Mouse (Mus musculus) layer of hippocampus, adult 18-20 months (tissue): ENCODE data around the gene Tsnax. TPM values are rescaled to one million over a fixed set of nuclear protein-coding genes. Genes with fewer than 3 reads are reported as not detected.

ENCODE experiments used
- DNase-seq, 2 experiments: peaks; one replicate each; pipeline ENCODE4 v3.0.0; 2022; ENCODE audit warnings: low spot score in 2 of 2
- total RNA-seq, 2 experiments: library from RNA; stranded (reverse); gene quantifications; 2 replicates each; pipeline ENCODE4 v1.2.3; 2021

Tsnax gene
- total RNA-seq, 2 experiments from 2014 or later, result 160 to 161 TPM

- DNase-seq, result no peak
Measured at GRCm38 (mm10) chr8:125041496-125041895, 28.7 kb downstream of the Tsnax start.

- no peak for DNase-seq
Measured at GRCm38 (mm10) chr8:125043394-125043793, 30.6 kb downstream of the Tsnax start.

DNA sequence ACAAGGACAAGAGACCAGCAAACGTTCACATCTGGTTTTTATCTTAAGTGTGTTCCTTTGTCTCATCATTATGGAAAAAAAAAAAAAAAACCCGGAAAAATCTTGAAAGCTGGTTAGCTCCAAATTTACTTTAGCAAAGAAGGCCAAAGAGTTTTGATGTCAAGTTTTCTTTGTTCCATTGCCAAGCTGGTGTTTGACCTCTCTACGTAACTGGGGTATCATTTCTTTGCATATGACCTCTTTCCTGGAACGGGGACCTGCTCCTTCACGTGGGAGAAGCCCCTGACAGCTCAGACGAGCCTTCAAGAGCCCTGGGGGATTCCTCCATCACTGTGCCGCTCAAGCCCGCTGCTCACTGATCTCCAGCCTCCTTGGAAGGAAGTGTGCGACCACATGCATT lies 31.1 kb downstream of the Tsnax start:
- DNase-seq, result no peak

- DNase-seq, result no peak
Measured at GRCm38 (mm10) chr8:125045760-125046159, 33.0 kb downstream of the Tsnax start.

- DNase-seq, result no peak
Measured at GRCm38 (mm10) chr8:125049051-125049750, 36.4 kb downstream of the Tsnax start.

DNA sequence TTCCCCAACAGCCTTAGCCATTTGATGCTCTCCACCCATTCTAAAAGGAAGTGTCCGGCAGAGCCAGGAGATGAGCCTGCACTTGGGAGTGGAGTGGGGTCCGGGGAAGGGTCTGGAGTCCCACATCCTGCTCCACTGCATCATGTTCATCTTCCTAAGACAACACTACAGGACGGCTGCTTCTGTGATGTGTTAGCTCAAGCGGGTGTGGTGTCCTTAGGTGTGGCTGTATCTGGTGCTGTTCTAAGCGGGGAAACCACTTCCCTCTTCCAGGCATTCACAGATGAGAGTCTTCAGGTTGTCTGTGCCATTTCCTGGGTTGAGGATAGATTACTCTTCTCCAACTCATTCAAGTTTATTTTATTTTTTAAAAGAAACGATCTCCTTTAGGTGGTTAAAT lies 37.0 kb downstream of the Tsnax start:
- no peak for DNase-seq

- peak in 1 of 2 experiments; percentile 72 for DNase-seq
Measured at GRCm38 (mm10) chr8:125052026-125052425, 39.2 kb downstream of the Tsnax start.

GRCm38 (mm10) chr8:125053505-125054435 lies 41.0 kb downstream of the Tsnax start, which contains the start of gene Disc1:
Gene Disc1 (plus strand): TSS chr8:125054195.
- DNase-seq, result no peak

DNA sequence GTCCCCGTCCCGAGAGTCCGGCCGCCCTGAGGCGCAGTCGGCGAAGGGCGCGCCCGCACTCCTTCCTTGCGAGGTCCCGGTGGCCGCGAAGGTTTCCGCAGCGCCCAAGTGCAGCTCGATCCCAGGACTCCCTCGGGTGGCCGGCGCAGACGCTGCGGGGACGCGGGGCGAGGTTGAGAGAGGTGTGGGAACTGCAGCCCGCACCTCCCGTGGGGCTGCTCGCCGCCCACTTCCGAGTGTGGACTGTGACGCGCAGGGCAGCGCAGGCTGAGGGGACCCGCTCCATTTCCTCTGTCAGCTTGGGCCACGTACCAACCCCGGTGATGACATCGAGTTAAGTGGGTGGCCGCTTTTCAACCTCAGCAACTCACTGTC lies 41.6 kb downstream of the Tsnax start:
- peak in 1 of 2 experiments; percentile 51 for DNase-seq

- DNase-seq, result no peak
Measured at GRCm38 (mm10) chr8:125060904-125061303, 48.1 kb downstream of the Tsnax start.

DNA sequence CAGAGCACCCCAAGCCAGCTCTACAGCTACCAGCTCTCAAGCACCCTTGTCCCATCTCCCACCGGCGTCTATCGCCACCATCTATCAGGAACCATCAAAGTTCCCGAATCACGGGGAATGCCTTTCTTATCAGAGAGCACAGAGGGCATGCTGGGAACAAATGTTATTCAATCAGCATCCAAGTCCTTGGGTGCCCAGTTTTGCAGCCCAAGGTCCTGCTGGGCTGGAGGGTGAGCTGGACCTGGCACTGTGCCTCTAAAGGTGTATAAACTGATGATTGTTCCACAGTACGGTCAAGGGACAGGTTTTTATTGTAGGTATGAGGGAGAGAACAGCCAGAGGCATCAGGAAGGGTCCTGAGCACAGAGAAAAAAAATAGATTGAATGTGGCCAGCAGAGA lies 52.8 kb downstream of the Tsnax start:
- DNase-seq, result no peak

GRCm38 (mm10) chr8:125066913-125067595 lies 54.3 kb downstream of the Tsnax start:
- peak; percentile 66 to 84 for DNase-seq

DNA sequence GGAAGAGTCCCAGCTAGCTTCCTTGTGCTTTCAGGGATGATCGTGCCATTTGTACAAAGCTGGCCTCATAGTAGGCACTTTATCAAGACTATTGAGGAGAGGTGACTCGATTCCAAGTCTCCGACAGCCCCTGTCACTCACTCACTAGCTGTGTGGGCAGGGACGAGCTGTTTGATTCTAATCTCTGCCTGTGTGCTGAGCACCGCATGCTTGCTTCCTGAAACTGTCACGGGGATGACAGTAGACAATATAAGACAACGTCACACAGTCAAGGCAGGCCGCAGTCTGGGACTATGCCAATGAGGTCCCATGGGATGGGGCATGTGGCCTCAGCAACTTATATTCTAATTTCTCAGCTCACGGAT lies 54.8 kb downstream of the Tsnax start:
- DNase-seq, result peak; percentile 27 to 73

GRCm38 (mm10) chr8:125068146-125068905 lies 55.5 kb downstream of the Tsnax start:
- DNase-seq, result no peak

DNA sequence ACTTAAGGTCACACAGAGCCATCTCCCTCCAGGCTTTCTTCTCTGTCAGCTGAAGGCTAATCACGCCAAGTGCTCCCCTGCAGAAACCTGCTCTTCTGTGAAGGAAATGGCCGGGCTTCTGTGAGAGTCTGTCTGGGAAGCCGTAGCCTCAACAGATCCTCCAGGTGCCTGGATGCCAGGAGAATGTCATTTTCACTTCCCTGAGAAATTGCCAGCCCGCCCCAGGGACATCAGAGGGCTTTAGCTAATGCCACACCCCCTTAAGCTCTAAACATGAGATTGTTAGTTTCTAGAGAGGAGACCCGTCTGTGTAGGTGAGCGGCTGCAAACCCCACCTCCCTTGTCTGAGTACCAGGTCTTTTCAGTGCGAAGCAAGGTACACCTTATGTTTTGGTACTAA lies 56.5 kb downstream of the Tsnax start:
- no peak for DNase-seq

- DNase-seq, result no peak
Measured at GRCm38 (mm10) chr8:125069733-125070132, 56.9 kb downstream of the Tsnax start.

GRCm38 (mm10) chr8:125074141-125074540 lies 61.3 kb downstream of the Tsnax start:
- DNase-seq, result no peak

- no peak for DNase-seq
Measured at GRCm38 (mm10) chr8:125074581-125074980, 61.8 kb downstream of the Tsnax start.

DNA sequence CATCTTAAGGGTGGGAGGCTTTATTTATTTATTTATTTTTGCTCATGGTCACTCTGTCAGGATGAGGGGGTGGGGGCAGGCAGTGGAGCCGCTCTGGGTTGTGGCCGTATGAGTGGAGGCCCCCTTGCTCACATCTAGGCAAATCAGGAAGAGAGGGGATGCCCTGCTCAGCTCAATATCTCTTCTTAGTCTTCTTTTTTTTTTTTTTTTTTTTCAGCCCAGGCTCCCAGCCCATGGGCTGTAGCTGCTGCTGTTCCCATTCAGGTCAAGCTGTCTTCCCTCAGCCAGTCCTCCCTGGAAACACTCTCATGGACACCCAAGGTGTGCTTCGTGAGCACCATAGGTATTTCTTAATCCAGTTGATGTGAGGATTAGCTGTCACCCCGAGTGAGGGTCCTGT lies 62.6 kb downstream of the Tsnax start:
- DNase-seq, result no peak

- DNase-seq, result no peak
Measured at GRCm38 (mm10) chr8:125077326-125077725, 64.5 kb downstream of the Tsnax start.

GRCm38 (mm10) chr8:125078771-125079384 lies 66.1 kb downstream of the Tsnax start:
- DNase-seq, result peak; percentile 92 to 97
